Mouse (Mus musculus) limb, embryonic 13.5 days (tissue): ENCODE data around the gene Scn10a. TPM values are rescaled to one million over a fixed set of nuclear protein-coding genes. Genes with fewer than 3 reads are reported as not detected.

Source experiments
- ATAC-seq: fragments of 200-750 bp; cut with Nextera tagmentation; 2 replicates; pipeline ENCODE4 v1.8.0; 2017; ENCODE audit warnings: low read depth, moderate number of reproducible peaks, moderate TSS enrichment; ENCODE audit not compliant: low FRiP score
- H3K27ac ChIP-seq: fragments of 300-500 bp; sonication (generic); 2 replicates; pipeline ENCODE4 v1.5.1; 2015; ENCODE audit warnings: inconsistent platforms, mild to moderate bottlenecking, moderate library complexity
- H3K27me3 ChIP-seq: fragments of 300-500 bp; sonication (generic); 2 replicates; pipeline ENCODE4 v1.6.1; 2015; ENCODE audit warnings: mild to moderate bottlenecking, inconsistent platforms
- H3K36me3 ChIP-seq: fragments of 300-500 bp; sonication (generic); 2 replicates; pipeline ENCODE4 v1.6.1; 2015; ENCODE audit warnings: inconsistent platforms, mild to moderate bottlenecking, moderate library complexity
- H3K4me1 ChIP-seq: fragments of 300-500 bp; sonication (generic); 2 replicates; pipeline ENCODE4 v1.6.1; 2015; ENCODE audit warnings: inconsistent platforms
- H3K4me2 ChIP-seq: fragments of 300-500 bp; sonication (generic); replicated peaks from 2 replicates; pipeline ENCODE4 v1.6.1; 2015; ENCODE audit warnings: inconsistent platforms, mild to moderate bottlenecking, moderate library complexity
- H3K4me3 ChIP-seq: fragments of 300-500 bp; sonication (generic); 2 replicates; pipeline ENCODE4 v1.5.1; 2015; ENCODE audit warnings: moderate library complexity, mild to moderate bottlenecking, inconsistent platforms
- H3K9ac ChIP-seq: fragments of 300-500 bp; sonication (generic); 2 replicates; pipeline ENCODE4 v1.6.1; 2015; ENCODE audit warnings: mild to moderate bottlenecking, inconsistent platforms
- H3K9me3 ChIP-seq: fragments of 300-500 bp; sonication (generic); 2 replicates; pipeline ENCODE4 v1.6.1; 2016; ENCODE audit warnings: inconsistent platforms
- whole genome bisulfite sequencing: fragments of 180-500 bp; shearing (Covaris S2); methylation state at CpG from one replicate; pipeline ENCODE4 v1.1.7; 2015; 5-methylcytosine and 5-hydroxymethylcytosine counted together
- polyA plus RNA-seq: library from polyadenylated mRNA; unstranded; fragments of >200 nt; fragmentation: Nextera tagmentation; extraction: Ambion mirVana; gene quantifications from 2 replicates; pipeline ENCODE4 v1.2.1, GENCODE M21; 2015

Gene Scn10a
- polyA plus RNA-seq, 1 experiment from 2014 or later, result not detected

- Histone ChIP-seq H3K27ac (no peak overlapping the region), H3K9me3 (no peaks in the 10 kb centered on the region), H3K4me3 (no peak overlapping the region), H3K9ac (no peak overlapping the region), H3K27me3 (peaks cover 18% of the 10 kb centered on the region), H3K4me2 (no peak overlapping the region), H3K4me1 (peaks cover 4% of the 10 kb centered on the region; the same call in 1 of the 2 replicates), H3K36me3 (no peaks in the 10 kb centered on the region)
- no peak for ATAC-seq
- 89% methylated on average over 8 of the region's 8 CpGs for whole genome bisulfite sequencing
Measured at GRCm38 (mm10) chr9:119589592-119589991, 129.5 kb downstream of the Scn10a start.

- H3K9ac ChIP-seq, result no peak overlapping the region
- peaks cover 4% of the 10 kb centered on the region; the same call in 1 of the 2 replicates for H3K4me1 ChIP-seq
- H3K27ac ChIP-seq, result no peak overlapping the region
- peak overlapping the region; percentile 36 for H3K4me2 ChIP-seq
- H3K4me3 ChIP-seq, result 0 out of 2 replicates have a peak overlapping the region, but pooled peaks have one; percentile 6
- H3K36me3 ChIP-seq, result no peaks in the 10 kb centered on the region
- H3K9me3 ChIP-seq, result no peaks in the 10 kb centered on the region
- peaks cover 18% of the 10 kb centered on the region for H3K27me3 ChIP-seq
- 31% methylated on average over 26 of the region's 26 CpGs for WGBS
- no peak for ATAC-seq
Measured at GRCm38 (mm10) chr9:119588763-119589449, 130.2 kb downstream of the Scn10a start.

GRCm38 (mm10) chr9:119580668-119581067 is 138.5 kb downstream of the Scn10a start:
- H3K27me3 ChIP-seq, result peaks cover 69% of the 10 kb centered on the region
- under 1% methylated on average over 6 of the region's 6 CpGs for WGBS

GRCm38 (mm10) chr9:119580187-119580586 is 138.9 kb downstream of the Scn10a start:
- H3K9ac ChIP-seq, result no peak overlapping the region
- ATAC-seq, result no peak
- no peaks in the 10 kb centered on the region for H3K36me3 ChIP-seq
- H3K4me1 ChIP-seq, result peaks cover 10% of the 10 kb centered on the region
- H3K4me2 ChIP-seq, result no peak overlapping the region
- no peaks in the 10 kb centered on the region for H3K9me3 ChIP-seq
- H3K4me3 ChIP-seq, result no peak overlapping the region
- WGBS, result 86% methylated on average over 17 of the region's 17 CpGs
- no peak overlapping the region for H3K27ac ChIP-seq
- peaks cover 71% of the 10 kb centered on the region for H3K27me3 ChIP-seq

More at GRCm38 (mm10) chr9:119580668-119581067, 138.5 kb downstream of the Scn10a start:
- no peak for ATAC-seq
- no peak overlapping the region for H3K9ac ChIP-seq
- no peaks in the 10 kb centered on the region for H3K36me3 ChIP-seq
- H3K4me2 ChIP-seq, result no peak overlapping the region
- H3K27ac ChIP-seq, result no peak overlapping the region
- H3K4me1 ChIP-seq, result peaks cover 10% of the 10 kb centered on the region
- no peak overlapping the region for H3K4me3 ChIP-seq
- H3K9me3 ChIP-seq, result no peaks in the 10 kb centered on the region

GRCm38 (mm10) chr9:119578636-119579438 is 140.3 kb downstream of the Scn10a start, which contains the start of gene Scn5a:
Scn5a (minus strand) TSS chr9:119579016.
- no peak within 1 kb of the TSS for H3K27ac ChIP-seq
- peak within 1 kb of the TSS; percentile 65 for H3K9ac ChIP-seq
- ATAC-seq, result peak; percentile 62
- H3K9me3 ChIP-seq, result no peaks in the 10 kb centered on the region
- H3K36me3 ChIP-seq, result no peaks in the 10 kb centered on the region
- H3K4me2 ChIP-seq, result peak within 1 kb of the TSS; percentile 97
- peaks cover 84% of the 10 kb centered on the region for H3K27me3 ChIP-seq
- H3K4me1 ChIP-seq, result peaks cover 10% of the 10 kb centered on the region
- WGBS, result 1% methylated on average over 44 of the region's 99 CpGs
- H3K4me3 ChIP-seq, result peak within 1 kb of the TSS; percentile 56

GRCm38 (mm10) chr9:119578311-119578635 is 140.8 kb downstream of the Scn10a start:
- Histone ChIP-seq H3K27ac (no peak overlapping the region), H3K9me3 (no peaks in the 10 kb centered on the region), H3K4me1 (peaks cover 10% of the 10 kb centered on the region), H3K27me3 (peaks cover 90% of the 10 kb centered on the region), H3K4me2 (peak overlapping the region; percentile 97), H3K36me3 (no peaks in the 10 kb centered on the region), H3K4me3 (peak overlapping the region; percentile 56), H3K9ac (peak overlapping the region; percentile 65)
- under 1% methylated on average over 23 of the region's 24 CpGs for WGBS
- ATAC-seq, result no peak

- Histone ChIP-seq H3K9ac (no peak overlapping the region), H3K27me3 (peaks cover 98% of the 10 kb centered on the region), H3K9me3 (no peaks in the 10 kb centered on the region), H3K27ac (no peak overlapping the region), H3K4me3 (no peak overlapping the region), H3K4me1 (peaks cover 10% of the 10 kb centered on the region), H3K36me3 (no peaks in the 10 kb centered on the region), H3K4me2 (no peak overlapping the region)
- ATAC-seq, result no peak
- 77% methylated on average over 2 of the region's 2 CpGs for WGBS
Measured at GRCm38 (mm10) chr9:119576977-119577376, 142.1 kb downstream of the Scn10a start.

GRCm38 (mm10) chr9:119575732-119576131 is 143.4 kb downstream of the Scn10a start:
- Histone ChIP-seq H3K27ac (no peak overlapping the region), H3K4me3 (no peak overlapping the region), H3K36me3 (no peaks in the 10 kb centered on the region), H3K9me3 (no peaks in the 10 kb centered on the region), H3K4me2 (no peak overlapping the region), H3K4me1 (peaks cover 18% of the 10 kb centered on the region), H3K27me3 (peaks cover 99% of the 10 kb centered on the region), H3K9ac (no peak overlapping the region)
- WGBS, result 51% methylated on average over 9 of the region's 9 CpGs
- no peak for ATAC-seq

- peaks cover 100% of the 10 kb centered on the region for H3K27me3 ChIP-seq
- H3K36me3 ChIP-seq, result no peaks in the 10 kb centered on the region
- no peak overlapping the region for H3K9ac ChIP-seq
- WGBS, result 81% methylated on average over 7 of the region's 7 CpGs
- no peak overlapping the region for H3K4me3 ChIP-seq
- no peak for ATAC-seq
- no peak overlapping the region for H3K4me2 ChIP-seq
- H3K27ac ChIP-seq, result no peak overlapping the region
- peaks cover 18% of the 10 kb centered on the region for H3K4me1 ChIP-seq
- H3K9me3 ChIP-seq, result no peaks in the 10 kb centered on the region
Measured at GRCm38 (mm10) chr9:119574366-119574765, 144.8 kb downstream of the Scn10a start.

GRCm38 (mm10) chr9:119573009-119573408 is 146.1 kb downstream of the Scn10a start:
- Histone ChIP-seq H3K4me2 (no peak overlapping the region), H3K9me3 (no peaks in the 10 kb centered on the region), H3K36me3 (no peaks in the 10 kb centered on the region), H3K9ac (no peak overlapping the region), H3K27ac (no peak overlapping the region), H3K4me3 (no peak overlapping the region), H3K4me1 (peaks cover 8% of the 10 kb centered on the region; the same call in 1 of the 2 replicates), H3K27me3 (peaks cover 93% of the 10 kb centered on the region)
- 51% methylated on average over 14 of the region's 14 CpGs for WGBS
- ATAC-seq, result no peak

GRCm38 (mm10) chr9:119571411-119571888 is 147.7 kb downstream of the Scn10a start:
- WGBS, result under 1% methylated on average over 15 of the region's 15 CpGs
- ATAC-seq, result no peak
- peaks cover 90% of the 10 kb centered on the region for H3K27me3 ChIP-seq
- H3K36me3 ChIP-seq, result no peaks in the 10 kb centered on the region
- no peak overlapping the region for H3K9ac ChIP-seq
- 0 out of 2 replicates have a peak overlapping the region, but pooled peaks have one; percentile 7 for H3K4me2 ChIP-seq
- no peak overlapping the region for H3K27ac ChIP-seq
- peaks cover 9% of the 10 kb centered on the region for H3K4me1 ChIP-seq
- no peak overlapping the region for H3K4me3 ChIP-seq
- no peaks in the 10 kb centered on the region for H3K9me3 ChIP-seq

GRCm38 (mm10) chr9:119570652-119571051 is 148.5 kb downstream of the Scn10a start:
- H3K4me3 ChIP-seq, result no peak overlapping the region
- H3K27ac ChIP-seq, result no peak overlapping the region
- no peaks in the 10 kb centered on the region for H3K9me3 ChIP-seq
- 18% methylated on average over 9 of the region's 9 CpGs for WGBS
- peaks cover 90% of the 10 kb centered on the region for H3K27me3 ChIP-seq
- no peak for ATAC-seq
- peaks cover 13% of the 10 kb centered on the region for H3K4me1 ChIP-seq
- H3K9ac ChIP-seq, result no peak overlapping the region
- no peak overlapping the region for H3K4me2 ChIP-seq
- no peaks in the 10 kb centered on the region for H3K36me3 ChIP-seq
